Mouse (Mus musculus): ENCODE measurements around the gene Hid1.

- TF ChIP-seq CTCF (IDR thresholded peaks at IDR 0.05; ENCODE audit: low read depth) (no peak), EP300 (optimal IDR thresholded peaks at IDR 0.05) (no peak)
Observed at GRCm38 (mm10) chr11:115371354-115371753, 3.8 kb upstream of the Hid1 start.

All from stomach, postnatal 0 days (tissue).